Mouse (Mus musculus): ENCODE results near the gene Nox3. TPM values are rescaled to one million over a fixed set of nuclear protein-coding genes. Genes with fewer than 3 reads are reported as not detected.

The Nox3 gene
- not detected in 2 replicates for polyA plus RNA-seq (2014; fragmentation: Nextera tagmentation; extraction: Ambion mirVana)

- H3K9ac ChIP-seq (ENCODE audit: low read length) = no peak within 1 kb of the TSS
- H3K9me3 ChIP-seq (ENCODE audit: control insufficient read depth, low read length) = no peaks in the 10 kb centered on the region
- no peaks in the 10 kb centered on the region for H3K4me1 ChIP-seq (ENCODE audit: control insufficient read depth in 2 of 2, insufficient read depth in 2 of 2, low read length in 2 of 2)
- H3K27ac ChIP-seq (replicated peaks in 1 of 2; ENCODE audit: control insufficient read depth in 1 of 2, insufficient read depth in 1 of 2, low read depth in 2 of 2, low read length in 2 of 2) = no peak within 1 kb of the TSS
- H3K4me3 ChIP-seq (ENCODE audit: control insufficient read depth in 1 of 2, insufficient read depth in 1 of 2, low read depth in 1 of 2, low read length in 2 of 2) = no peak within 1 kb of the TSS
- no peak within 1 kb of the TSS for H3K4me2 ChIP-seq (ENCODE audit: low read length)
- H3K27me3 ChIP-seq (ENCODE audit: control insufficient read depth, insufficient read depth, low read length) = no peaks in the 10 kb centered on the region
- H3K36me3 ChIP-seq (ENCODE audit: control insufficient read depth, insufficient read depth, low read length) = no peaks in the 10 kb centered on the region
- WGBS = 85% methylated on average over 9 of the region's 9 CpGs
- no peak for ATAC-seq (ENCODE audit: insufficient number of reproducible peaks, insufficient read depth, low FRiP score, low read depth)
These were observed at the start of gene Nox3 for GRCm38 (mm10) chr17:3696161-3696560. Gene Nox3 (minus strand): TSS chr17:3696261.

GRCm38 (mm10) chr17:3744402-3744801 is 48.3 kb upstream of the Nox3 start:
- Histone ChIP-seq H3K27ac (replicated peaks in 1 of 2; ENCODE audit: control insufficient read depth in 1 of 2, insufficient read depth in 1 of 2, low read depth in 2 of 2, low read length in 2 of 2) (no peak overlapping the region), H3K4me2 (ENCODE audit: low read length) (no peak overlapping the region), H3K9ac (ENCODE audit: low read length) (no peak overlapping the region), H3K36me3 (ENCODE audit: control insufficient read depth, insufficient read depth, low read length) (no peaks in the 10 kb centered on the region), H3K4me3 (ENCODE audit: control insufficient read depth in 1 of 2, insufficient read depth in 1 of 2, low read depth in 1 of 2, low read length in 2 of 2) (no peak overlapping the region), H3K4me1 (ENCODE audit: control insufficient read depth in 2 of 2, insufficient read depth in 2 of 2, low read length in 2 of 2) (no peaks in the 10 kb centered on the region), H3K27me3 (ENCODE audit: control insufficient read depth, insufficient read depth, low read length) (no peaks in the 10 kb centered on the region), H3K9me3 (ENCODE audit: control insufficient read depth, low read length) (no peaks in the 10 kb centered on the region)
- 66% methylated on average over 2 of the region's 2 CpGs for WGBS
- ATAC-seq (ENCODE audit: insufficient number of reproducible peaks, insufficient read depth, low FRiP score, low read depth) = no peak

- Histone ChIP-seq H3K9me3 (ENCODE audit: control insufficient read depth, low read length) (no peaks in the 10 kb centered on the region), H3K4me3 (ENCODE audit: control insufficient read depth in 1 of 2, insufficient read depth in 1 of 2, low read depth in 1 of 2, low read length in 2 of 2) (no peak overlapping the region), H3K4me1 (ENCODE audit: control insufficient read depth in 2 of 2, insufficient read depth in 2 of 2, low read length in 2 of 2) (no peaks in the 10 kb centered on the region), H3K27me3 (ENCODE audit: control insufficient read depth, insufficient read depth, low read length) (no peaks in the 10 kb centered on the region), H3K9ac (ENCODE audit: low read length) (no peak overlapping the region), H3K27ac (replicated peaks in 1 of 2; ENCODE audit: control insufficient read depth in 1 of 2, insufficient read depth in 1 of 2, low read depth in 2 of 2, low read length in 2 of 2) (no peak overlapping the region), H3K36me3 (ENCODE audit: control insufficient read depth, insufficient read depth, low read length) (no peaks in the 10 kb centered on the region), H3K4me2 (ENCODE audit: low read length) (no peak overlapping the region)
- ATAC-seq (ENCODE audit: insufficient number of reproducible peaks, insufficient read depth, low FRiP score, low read depth) = no peak
- 66% methylated on average over 2 of the region's 2 CpGs for WGBS
These were observed 40.9 kb upstream of the Nox3 start for GRCm38 (mm10) chr17:3736936-3737335.

GRCm38 (mm10) chr17:3734286-3734685 is 38.2 kb upstream of the Nox3 start:
- Histone ChIP-seq H3K9ac (ENCODE audit: low read length) (no peak overlapping the region), H3K27ac (replicated peaks in 1 of 2; ENCODE audit: control insufficient read depth in 1 of 2, insufficient read depth in 1 of 2, low read depth in 2 of 2, low read length in 2 of 2) (no peak overlapping the region), H3K9me3 (ENCODE audit: control insufficient read depth, low read length) (no peaks in the 10 kb centered on the region), H3K27me3 (ENCODE audit: control insufficient read depth, insufficient read depth, low read length) (no peaks in the 10 kb centered on the region), H3K4me1 (ENCODE audit: control insufficient read depth in 2 of 2, insufficient read depth in 2 of 2, low read length in 2 of 2) (no peaks in the 10 kb centered on the region), H3K36me3 (ENCODE audit: control insufficient read depth, insufficient read depth, low read length) (no peaks in the 10 kb centered on the region), H3K4me3 (ENCODE audit: control insufficient read depth in 1 of 2, insufficient read depth in 1 of 2, low read depth in 1 of 2, low read length in 2 of 2) (no peak overlapping the region), H3K4me2 (ENCODE audit: low read length) (no peak overlapping the region)
- ATAC-seq (ENCODE audit: insufficient number of reproducible peaks, insufficient read depth, low FRiP score, low read depth) = no peak

GRCm38 (mm10) chr17:3705350-3705930 is 9.4 kb upstream of the Nox3 start:
- H3K4me1 ChIP-seq (ENCODE audit: control insufficient read depth in 2 of 2, insufficient read depth in 2 of 2, low read length in 2 of 2) = no peaks in the 10 kb centered on the region
- H3K36me3 ChIP-seq (ENCODE audit: control insufficient read depth, insufficient read depth, low read length) = no peaks in the 10 kb centered on the region
- no peak overlapping the region for H3K9ac ChIP-seq (ENCODE audit: low read length)
- no peak overlapping the region for H3K4me2 ChIP-seq (ENCODE audit: low read length)
- no peak overlapping the region for H3K4me3 ChIP-seq (ENCODE audit: control insufficient read depth in 1 of 2, insufficient read depth in 1 of 2, low read depth in 1 of 2, low read length in 2 of 2)
- ATAC-seq (ENCODE audit: insufficient number of reproducible peaks, insufficient read depth, low FRiP score, low read depth) = peak; percentile 59
- no peak overlapping the region for H3K27ac ChIP-seq (replicated peaks in 1 of 2; ENCODE audit: control insufficient read depth in 1 of 2, insufficient read depth in 1 of 2, low read depth in 2 of 2, low read length in 2 of 2)
- 88% methylated on average over 1 of the region's 1 CpGs for WGBS
- H3K9me3 ChIP-seq (ENCODE audit: control insufficient read depth, low read length) = no peaks in the 10 kb centered on the region
- H3K27me3 ChIP-seq (ENCODE audit: control insufficient read depth, insufficient read depth, low read length) = no peaks in the 10 kb centered on the region

- Histone ChIP-seq H3K4me2 (ENCODE audit: low read length) (no peak overlapping the region), H3K9me3 (ENCODE audit: control insufficient read depth, low read length) (no peaks in the 10 kb centered on the region), H3K27me3 (ENCODE audit: control insufficient read depth, insufficient read depth, low read length) (no peaks in the 10 kb centered on the region), H3K4me3 (ENCODE audit: control insufficient read depth in 1 of 2, insufficient read depth in 1 of 2, low read depth in 1 of 2, low read length in 2 of 2) (no peak overlapping the region), H3K4me1 (ENCODE audit: control insufficient read depth in 2 of 2, insufficient read depth in 2 of 2, low read length in 2 of 2) (no peaks in the 10 kb centered on the region), H3K27ac (replicated peaks in 1 of 2; ENCODE audit: control insufficient read depth in 1 of 2, insufficient read depth in 1 of 2, low read depth in 2 of 2, low read length in 2 of 2) (no peak overlapping the region), H3K36me3 (ENCODE audit: control insufficient read depth, insufficient read depth, low read length) (no peaks in the 10 kb centered on the region), H3K9ac (ENCODE audit: low read length) (no peak overlapping the region)
- ATAC-seq (ENCODE audit: insufficient number of reproducible peaks, insufficient read depth, low FRiP score, low read depth) = no peak
- 49% methylated on average over 3 of the region's 3 CpGs for WGBS
These were observed 6.3 kb upstream of the Nox3 start for GRCm38 (mm10) chr17:3702320-3702719.

GRCm38 (mm10) chr17:3692817-3693216 is 3.2 kb downstream of the Nox3 start:
- WGBS = 66% methylated on average over 8 of the region's 8 CpGs

More at GRCm38 (mm10) chr17:3692817-3693216, 3.2 kb downstream of the Nox3 start:
- no peak overlapping the region for H3K27ac ChIP-seq (replicated peaks in 1 of 2; ENCODE audit: control insufficient read depth in 1 of 2, insufficient read depth in 1 of 2, low read depth in 2 of 2, low read length in 2 of 2)
- H3K36me3 ChIP-seq (ENCODE audit: control insufficient read depth, insufficient read depth, low read length) = no peaks in the 10 kb centered on the region
- H3K9me3 ChIP-seq (ENCODE audit: control insufficient read depth, low read length) = no peaks in the 10 kb centered on the region
- H3K4me2 ChIP-seq (ENCODE audit: low read length) = no peak overlapping the region
- no peaks in the 10 kb centered on the region for H3K4me1 ChIP-seq (ENCODE audit: control insufficient read depth in 2 of 2, insufficient read depth in 2 of 2, low read length in 2 of 2)
- H3K4me3 ChIP-seq (ENCODE audit: control insufficient read depth in 1 of 2, insufficient read depth in 1 of 2, low read depth in 1 of 2, low read length in 2 of 2) = no peak overlapping the region
- ATAC-seq (ENCODE audit: insufficient number of reproducible peaks, insufficient read depth, low FRiP score, low read depth) = no peak
- no peaks in the 10 kb centered on the region for H3K27me3 ChIP-seq (ENCODE audit: control insufficient read depth, insufficient read depth, low read length)
- no peak overlapping the region for H3K9ac ChIP-seq (ENCODE audit: low read length)
